Mouse (Mus musculus) stomach, embryonic 16.5 days (tissue): Measurements from ENCODE around the gene Dst. TPM values are rescaled to one million over a fixed set of nuclear protein-coding genes. Genes with fewer than 3 reads are reported as not detected.

ENCODE experiments used
- ATAC-seq: fragments of 200-750 bp; cut with Nextera tagmentation; 2 replicates; pipeline ENCODE4 v1.8.0; 2017; ENCODE audit warnings: moderate number of reproducible peaks, moderate TSS enrichment; ENCODE audit not compliant: insufficient read depth, low FRiP score
- H3K27ac ChIP-seq: fragments of 300-500 bp; sonication (generic); 2 replicates; pipeline ENCODE4 v1.5.1; 2014; ENCODE audit warnings: low read length
- H3K27me3 ChIP-seq: fragments of 300-500 bp; sonication (generic); 2 replicates; pipeline ENCODE4 v1.6.1; 2014; ENCODE audit warnings: low read length, control low read depth, mixed read lengths; ENCODE audit not compliant: control insufficient read depth, insufficient read depth
- H3K36me3 ChIP-seq: fragments of 300-500 bp; sonication (generic); 2 replicates; pipeline ENCODE4 v1.6.1; 2014; ENCODE audit warnings: low read length; ENCODE audit not compliant: control insufficient read depth, insufficient read depth
- H3K4me1 ChIP-seq: fragments of 300-500 bp; sonication (generic); 2 replicates; pipeline ENCODE4 v1.6.1; 2014; ENCODE audit warnings: low read length, control low read depth, mixed read lengths; ENCODE audit not compliant: control insufficient read depth, insufficient read depth
- H3K4me2 ChIP-seq: fragments of 300-500 bp; sonication (generic); 2 replicates; pipeline ENCODE4 v1.6.1; 2014; ENCODE audit warnings: low read depth, low read length, mixed read lengths
- H3K4me3 ChIP-seq: fragments of 300-500 bp; sonication (generic); replicated peaks from 2 replicates; pipeline ENCODE4 v1.5.1; 2014; ENCODE audit warnings: mild to moderate bottlenecking, low read length
- H3K9ac ChIP-seq: fragments of 300-500 bp; sonication (generic); 2 replicates; pipeline ENCODE4 v1.6.1; 2014; ENCODE audit warnings: low read length
- H3K9me3 ChIP-seq: fragments of 300-500 bp; sonication (generic); replicated peaks from 2 replicates; pipeline ENCODE4 v1.6.1; 2016; ENCODE audit warnings: low read length, control low read depth; ENCODE audit not compliant: control insufficient read depth
- WGBS: fragments of 180-500 bp; shearing (Covaris S2); extraction: QIAGEN DNeasy Blood & Tissue Kit; methylation state at CpG from one replicate; pipeline ENCODE4 v1.1.7; 2014; 5-methylcytosine and 5-hydroxymethylcytosine counted together
- polyA plus RNA-seq: library from polyadenylated mRNA; unstranded; fragments of >200 nt; fragmentation: Nextera tagmentation; extraction: Ambion mirVana; gene quantifications from 2 replicates; pipeline ENCODE4 v1.2.1, GENCODE M21; 2015

The Dst gene
- polyA plus RNA-seq, 1 experiment from 2014 or later = 27.8 TPM

DNA sequence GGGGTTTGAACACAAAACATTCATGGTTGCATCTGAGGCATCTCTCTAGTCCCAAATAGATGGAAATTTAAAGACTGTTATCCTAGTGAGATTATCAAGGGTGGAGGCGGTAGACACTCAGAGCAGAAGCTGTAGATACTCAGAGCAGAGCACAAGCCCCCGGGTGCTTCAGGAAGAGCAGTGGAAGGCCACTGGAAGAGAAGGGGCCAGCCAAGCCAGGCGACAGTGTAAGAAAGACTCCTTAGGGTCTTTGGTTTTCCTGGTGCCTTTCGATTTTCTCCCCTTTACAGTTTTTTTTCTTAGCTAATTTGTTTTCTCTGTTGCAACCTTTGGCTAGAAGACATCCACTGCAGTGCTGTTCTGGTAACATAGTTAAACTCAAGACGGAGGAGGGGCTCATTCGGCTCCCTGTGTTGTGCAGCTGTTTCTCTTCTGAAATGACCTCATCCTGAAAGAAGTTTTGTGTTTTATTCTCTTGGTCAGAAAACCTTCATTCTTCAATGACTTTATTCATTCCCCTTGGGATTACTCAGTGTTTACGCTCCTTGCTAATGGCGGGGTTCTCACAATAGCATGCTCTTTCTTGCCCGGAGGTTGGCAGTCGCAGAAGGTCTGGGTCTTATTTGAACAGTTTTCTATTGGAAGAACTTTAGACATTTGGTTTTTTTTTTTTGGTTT is 242.5 kb downstream of the Dst start:
- Histone ChIP-seq H3K4me3 (no peak overlapping the region), H3K4me2 (no peak overlapping the region), H3K27ac (peak overlapping the region; percentile 76), H3K9ac (no peak overlapping the region), H3K36me3 (no peaks in the 10 kb centered on the region), H3K4me1 (peaks cover 4% of the 10 kb centered on the region; the same call in 1 of the 2 replicates), H3K27me3 (no peaks in the 10 kb centered on the region), H3K9me3 (no peaks in the 10 kb centered on the region)
- peak; percentile 87 for ATAC-seq
- 44% methylated on average over 10 of the region's 10 CpGs for WGBS

DNA sequence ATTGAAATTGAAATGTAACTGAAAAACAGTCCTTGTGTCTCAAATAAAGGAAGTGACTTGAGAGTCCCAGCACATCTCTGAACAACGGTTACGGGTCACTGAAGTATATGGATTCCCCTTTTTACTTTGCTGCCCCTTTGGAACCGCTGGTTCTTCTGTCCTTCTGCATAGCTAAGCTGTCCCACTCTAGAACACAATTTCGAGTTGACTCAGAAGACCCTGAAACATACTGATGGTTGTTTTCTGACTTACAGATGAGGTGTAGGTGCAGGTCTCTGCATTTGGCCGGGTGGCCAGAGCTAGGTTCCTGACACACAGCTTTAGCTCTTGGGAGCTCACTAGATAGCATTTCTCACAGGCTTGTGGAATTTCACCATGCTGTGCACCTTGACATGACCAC is 244.7 kb downstream of the Dst start:
- Histone ChIP-seq H3K4me1 (peaks cover 4% of the 10 kb centered on the region; the same call in 1 of the 2 replicates), H3K4me3 (no peak overlapping the region), H3K9ac (no peak overlapping the region), H3K4me2 (no peak overlapping the region), H3K9me3 (no peaks in the 10 kb centered on the region), H3K27ac (no peak overlapping the region), H3K27me3 (no peaks in the 10 kb centered on the region), H3K36me3 (no peaks in the 10 kb centered on the region)
- 88% methylated on average over 5 of the region's 5 CpGs for WGBS
- ATAC-seq = no peak

DNA sequence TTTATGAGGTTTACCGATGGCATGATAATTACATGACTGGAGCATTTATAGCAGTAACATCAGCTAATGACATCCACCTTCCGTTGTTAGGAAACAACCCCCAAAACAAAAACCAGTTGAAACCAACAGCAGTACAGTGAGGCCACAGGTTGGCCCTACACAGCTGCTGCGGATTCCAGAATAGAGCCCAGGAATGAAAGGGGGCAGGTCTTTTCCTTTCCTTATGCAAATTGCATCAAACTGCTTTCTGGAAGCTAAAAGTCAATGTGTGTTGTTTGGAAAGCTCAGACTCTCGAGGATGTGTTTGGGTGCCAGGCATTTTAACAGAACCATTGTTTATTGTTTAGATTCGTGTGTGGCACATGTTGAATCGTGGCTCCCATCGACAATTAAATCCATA is 248.0 kb downstream of the Dst start:
- Histone ChIP-seq H3K9me3 (no peaks in the 10 kb centered on the region), H3K4me3 (no peak overlapping the region), H3K9ac (no peak overlapping the region), H3K36me3 (no peaks in the 10 kb centered on the region), H3K4me2 (no peak overlapping the region), H3K4me1 (no peaks in the 10 kb centered on the region), H3K27me3 (no peaks in the 10 kb centered on the region), H3K27ac (no peak overlapping the region)
- no peak for ATAC-seq
- 78% methylated on average over 7 of the region's 7 CpGs for WGBS

DNA sequence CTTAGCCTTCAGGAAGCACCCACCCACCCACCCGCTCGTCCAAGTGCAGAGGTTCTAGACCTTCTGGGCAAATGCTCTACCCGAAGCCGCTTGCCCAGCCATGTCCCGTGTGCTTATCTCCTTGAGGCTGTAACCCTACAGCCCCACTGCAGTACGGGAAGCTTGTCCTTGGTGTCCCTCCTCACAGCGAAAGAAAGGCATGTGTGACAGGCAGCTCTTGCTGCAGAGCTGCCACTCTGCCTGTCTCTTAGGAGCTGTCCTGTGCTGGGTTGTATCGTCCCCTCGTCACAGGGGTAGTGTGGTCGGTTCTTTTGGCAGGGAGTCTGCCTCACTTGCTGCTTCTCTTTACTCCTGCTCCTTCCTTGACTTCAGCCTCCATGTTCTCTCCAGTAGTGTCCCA is 249.7 kb downstream of the Dst start:
- H3K9ac ChIP-seq = no peak overlapping the region
- H3K9me3 ChIP-seq = no peaks in the 10 kb centered on the region
- 87% methylated on average over 10 of the region's 10 CpGs for WGBS
- H3K4me3 ChIP-seq = no peak overlapping the region
- no peak for ATAC-seq
- H3K36me3 ChIP-seq = no peaks in the 10 kb centered on the region
- no peak overlapping the region for H3K4me2 ChIP-seq
- no peaks in the 10 kb centered on the region for H3K27me3 ChIP-seq
- no peaks in the 10 kb centered on the region for H3K4me1 ChIP-seq
- no peak overlapping the region for H3K27ac ChIP-seq

DNA sequence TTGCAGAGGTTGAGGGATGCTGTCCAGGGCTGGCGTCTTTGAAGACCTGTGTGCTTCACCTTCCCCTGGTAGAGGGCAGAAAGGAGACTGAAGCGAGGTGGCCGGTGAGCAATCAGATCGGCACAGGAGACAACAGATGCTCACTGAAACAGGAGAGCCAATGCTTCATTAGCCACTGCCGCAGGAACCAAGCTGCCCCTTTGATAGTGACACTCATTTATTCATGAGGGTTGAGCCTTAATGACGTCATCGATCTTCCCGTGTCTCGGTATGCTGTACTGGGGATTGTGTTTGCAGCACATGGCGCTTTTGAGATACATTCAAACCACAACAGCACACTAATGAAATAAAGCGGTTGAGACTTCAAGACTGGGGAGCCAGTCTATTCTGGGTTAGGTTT is 250.8 kb downstream of the Dst start:
- H3K9ac ChIP-seq = no peak overlapping the region
- no peak for ATAC-seq
- H3K27me3 ChIP-seq = no peaks in the 10 kb centered on the region
- H3K4me2 ChIP-seq = no peak overlapping the region
- 75% methylated on average over 11 of the region's 11 CpGs for WGBS
- H3K36me3 ChIP-seq = no peaks in the 10 kb centered on the region
- no peak overlapping the region for H3K4me3 ChIP-seq
- no peaks in the 10 kb centered on the region for H3K4me1 ChIP-seq
- H3K9me3 ChIP-seq = no peaks in the 10 kb centered on the region
- H3K27ac ChIP-seq = peak overlapping the region; percentile 49; the same call in 1 of the 2 replicates

DNA sequence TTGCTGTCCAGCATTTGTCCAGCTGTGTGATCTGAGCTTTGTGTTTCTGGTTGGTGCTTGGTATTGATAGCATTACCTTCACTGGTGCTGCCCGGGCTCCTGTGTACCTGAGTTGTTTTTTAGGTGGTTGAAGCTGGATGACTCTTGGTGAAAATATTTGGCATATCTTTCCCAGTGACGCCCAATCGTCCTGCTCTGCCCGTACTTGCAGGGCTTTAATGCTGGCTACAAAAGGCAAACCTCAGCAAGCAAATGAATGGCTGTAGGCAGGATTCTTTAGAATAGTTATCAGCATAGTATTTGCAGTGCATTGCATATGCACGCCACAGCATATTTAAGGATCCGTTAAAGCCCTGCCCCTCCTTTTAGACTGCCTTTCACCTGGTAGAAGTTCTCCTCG is 251.9 kb downstream of the Dst start:
- peak; percentile 64; the same call in 1 of the 2 replicates for ATAC-seq
- Histone ChIP-seq H3K4me1 (no peaks in the 10 kb centered on the region), H3K4me3 (peak overlapping the region; percentile 32), H3K4me2 (no peak overlapping the region), H3K36me3 (no peaks in the 10 kb centered on the region), H3K9me3 (no peaks in the 10 kb centered on the region), H3K9ac (no peak overlapping the region), H3K27me3 (no peaks in the 10 kb centered on the region), H3K27ac (peak overlapping the region; percentile 69)
- 69% methylated on average over 7 of the region's 7 CpGs for WGBS

DNA sequence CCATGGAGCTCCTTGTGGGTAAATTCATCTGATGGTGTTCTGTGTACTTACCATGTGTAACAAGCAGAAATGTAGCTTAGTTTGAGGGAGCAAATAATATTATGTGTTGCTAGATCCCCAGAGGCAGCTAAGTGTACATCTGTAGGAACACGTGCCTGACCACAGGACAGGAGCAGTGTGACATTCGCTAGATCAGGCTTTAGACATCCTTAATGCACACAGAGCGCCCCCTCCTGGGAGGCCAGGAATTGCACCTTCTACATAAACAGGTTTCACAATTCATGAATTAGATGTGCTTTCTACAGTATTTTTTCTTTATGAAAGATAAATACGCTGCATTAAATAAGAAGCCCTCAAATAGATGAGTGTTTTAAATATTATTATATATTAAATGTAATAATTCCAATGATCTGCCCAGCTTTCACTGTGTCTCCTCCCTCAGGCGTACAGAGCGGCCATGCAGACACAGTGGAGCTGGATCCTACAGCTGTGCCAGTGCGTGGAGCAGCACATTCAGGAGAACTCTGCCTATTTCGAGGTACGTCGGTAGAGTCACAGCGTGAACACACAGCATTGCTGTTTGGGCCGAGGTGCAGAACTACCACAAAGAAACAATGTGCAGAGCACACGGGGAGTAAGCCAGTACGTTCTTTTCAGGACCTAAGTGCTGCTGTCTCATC is 256.7 kb downstream of the Dst start:
- Histone ChIP-seq H3K27ac (no peak overlapping the region), H3K9ac (no peak overlapping the region), H3K36me3 (peaks cover 9% of the 10 kb centered on the region; the same call in 1 of the 2 replicates), H3K9me3 (no peaks in the 10 kb centered on the region), H3K4me2 (no peak overlapping the region), H3K4me3 (no peak overlapping the region), H3K4me1 (no peaks in the 10 kb centered on the region), H3K27me3 (no peaks in the 10 kb centered on the region)
- WGBS = 70% methylated on average over 14 of the region's 14 CpGs
- no peak for ATAC-seq

DNA sequence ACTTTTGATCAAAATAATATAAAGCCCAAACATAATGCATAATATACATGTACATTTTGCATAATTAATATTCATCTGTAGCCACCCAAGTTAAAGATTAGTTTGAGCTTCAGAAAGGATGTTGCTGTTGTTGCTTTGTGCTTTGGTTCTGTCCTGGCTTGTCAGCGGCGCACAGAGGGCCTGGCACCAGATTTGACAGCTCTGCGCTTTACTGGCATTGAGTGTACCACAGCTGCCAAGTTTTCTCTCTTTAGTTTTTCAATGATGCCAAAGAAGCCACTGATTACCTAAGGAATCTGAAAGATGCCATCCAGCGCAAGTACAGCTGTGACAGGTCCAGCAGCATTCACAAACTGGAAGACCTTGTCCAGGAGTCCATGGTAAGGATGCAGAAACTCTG is 257.9 kb downstream of the Dst start:
- Histone ChIP-seq H3K27ac (no peak overlapping the region), H3K36me3 (peaks cover 15% of the 10 kb centered on the region), H3K9ac (no peak overlapping the region), H3K4me3 (no peak overlapping the region), H3K4me2 (no peak overlapping the region), H3K4me1 (no peaks in the 10 kb centered on the region), H3K9me3 (no peaks in the 10 kb centered on the region), H3K27me3 (no peaks in the 10 kb centered on the region)
- 92% methylated on average over 4 of the region's 4 CpGs for WGBS
- no peak for ATAC-seq

DNA sequence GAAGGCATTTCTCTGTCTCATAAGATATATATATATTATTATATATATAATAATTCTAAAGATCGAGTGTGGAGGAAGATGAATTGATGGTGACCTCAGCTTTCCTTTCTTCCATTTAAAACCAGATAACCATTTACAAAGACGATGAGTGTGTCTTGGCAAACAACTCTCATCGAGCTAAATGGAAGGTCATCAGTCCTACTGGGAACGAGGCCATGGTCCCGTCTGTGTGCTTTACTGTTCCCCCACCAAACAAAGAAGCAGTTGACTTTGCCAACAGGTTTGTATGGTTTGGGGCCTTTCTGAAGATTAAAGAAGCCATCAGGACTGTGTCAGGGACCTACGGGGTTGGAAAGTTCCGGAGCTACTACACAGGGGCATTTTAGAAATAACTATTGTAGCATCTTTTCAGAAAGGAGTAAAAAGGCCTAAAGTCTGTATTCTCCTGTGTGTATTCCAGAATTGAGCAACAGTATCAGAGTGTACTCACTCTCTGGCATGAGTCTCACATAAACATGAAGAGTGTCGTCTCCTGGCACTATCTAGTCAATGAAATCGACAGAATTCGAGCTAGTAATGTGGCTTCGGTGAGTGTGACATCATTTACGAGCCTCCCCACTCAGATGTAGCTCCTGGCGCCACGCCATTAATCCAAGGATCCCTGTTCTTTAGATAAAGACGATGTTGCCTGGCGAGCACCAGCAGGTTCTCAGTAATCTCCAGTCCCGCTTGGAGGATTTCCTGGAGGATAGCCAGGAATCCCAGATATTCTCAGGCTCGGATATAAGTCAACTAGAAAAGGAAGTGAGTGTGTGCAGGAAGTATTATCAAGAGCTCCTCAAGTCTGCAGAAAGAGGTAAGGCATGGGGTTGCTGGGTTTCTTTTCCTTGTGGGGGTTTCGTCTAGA is 259.4 kb downstream of the Dst start:
- no peak for ATAC-seq

More for the DNA sequence above, 259.4 kb downstream of the Dst start:
- H3K27ac ChIP-seq = no peak overlapping the region
- H3K36me3 ChIP-seq = peaks cover 19% of the 10 kb centered on the region
- no peaks in the 10 kb centered on the region for H3K9me3 ChIP-seq
- no peaks in the 10 kb centered on the region for H3K4me1 ChIP-seq
- H3K4me3 ChIP-seq = no peak overlapping the region
- WGBS = 61% methylated on average over 19 of the region's 19 CpGs
- H3K4me2 ChIP-seq = no peak overlapping the region
- no peaks in the 10 kb centered on the region for H3K27me3 ChIP-seq
- no peak overlapping the region for H3K9ac ChIP-seq
